In genomic region chr1:73824406-73825184, GRCm38 (mm10) we compare ENCODE assay signal across 8 mouse cellular contexts.
A peak's percentile ranks its signal among the peaks of the same experiment; 100 is the strongest.
DNase-seq lines count a peak whose midpoint lies in the region; ATAC-seq and TF ChIP-seq lines count a peak whose summit lies in the region.

No protein-coding gene starts in this region.

- no peak for TF ChIP-seq CTCF in kidney, postnatal 0 days (IDR thresholded peaks at IDR 0.05; ENCODE audit: low read depth)

- no peak overlapping the region for H3K4me2 ChIP-seq in kidney, postnatal 0 days (ENCODE audit: low read length)
- H3K4me2 ChIP-seq in myocyte (ENCODE audit: low read depth), result peak overlapping the region; percentile 63

- 0 out of 2 replicates have a peak, but pooled peaks have one; percentile 24 for ATAC-seq in kidney, postnatal 0 days (replicated peaks; ENCODE audit: low FRiP score, low read depth)

- TF ChIP-seq POLR2A in myocyte (IDR thresholded peaks at IDR 0.05; ENCODE audit: insufficient read length, low read depth), result no peak

- peak; percentile 9 for DNase-seq in cerebellum, adult 11 months
- DNase-seq in cerebellum, postnatal 4 days (ENCODE audit: low spot score in 2 of 2), result no peak
- DNase-seq in kidney, postnatal 0 days (ENCODE audit: low spot score), result peak; percentile 36
- DNase-seq in kidney, adult 11 months, result no peak
- DNase-seq in adrenal gland, postnatal 14 days, result peak; percentile 38
- no peak for DNase-seq in T-cell, adult 2 months (ENCODE audit: low spot score)
- DNase-seq in right cerebral cortex, adult 2 months (ENCODE audit: low spot score in 2 of 2), result no peak

- 58% methylated on average over 8 of the region's 8 CpGs for WGBS in kidney, postnatal 0 days

- H3K4me1 ChIP-seq in kidney, postnatal 0 days (replicated peaks; ENCODE audit: insufficient read depth, low read length), result peaks cover 2% of the 10 kb centered on the region

- no peak overlapping the region for H3K4me3 ChIP-seq in kidney, postnatal 0 days (replicated peaks; ENCODE audit: low read depth, low read length)
- no peak overlapping the region for H3K4me3 ChIP-seq in myocyte

- no peaks in the 10 kb centered on the region for H3K9me3 ChIP-seq in kidney, postnatal 0 days (replicated peaks; ENCODE audit: low read length)

- H3K27me3 ChIP-seq in kidney, postnatal 0 days (ENCODE audit: insufficient read depth, low read length), result no peaks in the 10 kb centered on the region
- H3K27me3 ChIP-seq in myocyte (ENCODE audit: control insufficient read depth, insufficient read depth, insufficient read length), result no peaks in the 10 kb centered on the region

- no peaks in the 10 kb centered on the region for H3K36me3 ChIP-seq in kidney, postnatal 0 days (ENCODE audit: insufficient read depth, low read length)
- H3K36me3 ChIP-seq in myocyte (ENCODE audit: control insufficient read depth, insufficient read depth), result no peaks in the 10 kb centered on the region

- H3ac ChIP-seq in myocyte (ENCODE audit: control insufficient read depth, insufficient read length), result no peak overlapping the region

- H3K9ac ChIP-seq in kidney, postnatal 0 days (ENCODE audit: low read depth, low read length), result no peak overlapping the region

- H3K79me2 ChIP-seq in myocyte (ENCODE audit: control insufficient read depth, insufficient read depth), result no peaks in the 10 kb centered on the region

- H3K27ac ChIP-seq in kidney, postnatal 0 days, result no peak overlapping the region

TF ChIP-seq in myocyte, 11 proteins besides CTCF, POLR2A, EP300 and RAD21:
- TF ChIP-seq MYOD1 (IDR thresholded peaks at IDR 0.05; ENCODE audit: control insufficient read depth in 1 of 3, insufficient read length in 2 of 3, low read depth in 2 of 3), result peak; percentile 94 to 99 (median 98)
- TF ChIP-seq MAX (IDR thresholded peaks at IDR 0.05; ENCODE audit: low read depth), result no peak
- TF ChIP-seq MYOG (IDR thresholded peaks at IDR 0.05; ENCODE audit: control insufficient read depth in 1 of 3, insufficient read depth in 1 of 3, insufficient read length in 2 of 3, low read depth in 2 of 3), result peak; percentile 98 to 99 (median 99)
- peak; percentile 98 for TF ChIP-seq TCF3 (IDR thresholded peaks at IDR 0.05; ENCODE audit: insufficient read length, low read depth)
- TF ChIP-seq USF1 (IDR thresholded peaks at IDR 0.05; ENCODE audit: low read depth), result no peak
- TF ChIP-seq E2F4 (IDR thresholded peaks at IDR 0.05; ENCODE audit: insufficient read depth), result no peak
- TF ChIP-seq TCF12 (IDR thresholded peaks at IDR 0.05; ENCODE audit: insufficient read depth, poor library complexity, severe bottlenecking), result peak; percentile 99

Comparison
In these comparisons a context has a peak if more than half of its experiments do, and no peak if none do; other contexts are left out.
1. DNase-seq: peak in cerebellum, adult 11 months (single experiment), kidney, postnatal 0 days (single experiment) and adrenal gland, postnatal 14 days (single experiment); none in cerebellum, postnatal 4 days (0 of 2), kidney, adult 11 months (single experiment), T-cell, adult 2 months (single experiment) and right cerebral cortex, adult 2 months (0 of 2).